ENCODE assay signal across 9 mouse cellular contexts in genomic region chr2:153494293-153494811, GRCm38 (mm10). TPM values are rescaled to one million over a fixed set of nuclear protein-coding genes. Genes with fewer than 3 reads are reported as not detected.
DNase-seq lines count a peak whose midpoint lies in the region; ATAC-seq and TF ChIP-seq lines count a peak whose summit lies in the region.
"Had no signal": no experiment of that assay in that cellular context is flagged by ENCODE, and none has a peak within 500 bp of the region (broad histone marks: within the 10 kb centered on the region; RNA-seq: fewer than 3 reads in every experiment).

No protein-coding gene starts in this region.

- 0 out of 2 replicates have a peak overlapping the region, but pooled peaks have one; percentile 4 for H3K9ac ChIP-seq in lung, embryonic 14.5 days
- H3K9ac ChIP-seq in forebrain, embryonic 15.5 days (replicated peaks) = no peak overlapping the region
- peak overlapping the region; percentile 28; the same call in 1 of the 2 replicates for H3K9ac ChIP-seq in neural tube, embryonic 15.5 days (replicated peaks)

- no peak overlapping the region for H3K4me3 ChIP-seq in lung, embryonic 14.5 days (ENCODE audit: low read depth, low read length)
- H3K4me3 ChIP-seq in forebrain, embryonic 15.5 days = no peak overlapping the region
- H3K4me3 ChIP-seq in limb, embryonic 10.5 days = peak overlapping the region; percentile 22
- H3K4me3 ChIP-seq in neural tube, embryonic 15.5 days (replicated peaks) = no peak overlapping the region

- H3K9me3 ChIP-seq in lung, embryonic 14.5 days (ENCODE audit: low read depth, low read length) = no peaks in the 10 kb centered on the region
- no peaks in the 10 kb centered on the region for H3K9me3 ChIP-seq in forebrain, embryonic 15.5 days
- H3K9me3 ChIP-seq in limb, embryonic 10.5 days (replicated peaks) = no peaks in the 10 kb centered on the region
- no peaks in the 10 kb centered on the region for H3K9me3 ChIP-seq in neural tube, embryonic 15.5 days (replicated peaks)

- peak overlapping the region; percentile 96 for H3K4me2 ChIP-seq in lung, embryonic 14.5 days
- H3K4me2 ChIP-seq in forebrain, embryonic 15.5 days (replicated peaks) = no peak overlapping the region
- peak overlapping the region; percentile 89; the same call in 1 of the 2 replicates for H3K4me2 ChIP-seq in neural tube, embryonic 15.5 days

- peak; percentile 15; the same call in 1 of the 2 replicates for ATAC-seq in lung, embryonic 14.5 days (ENCODE audit: insufficient read depth)
- no peak for ATAC-seq in forebrain, embryonic 15.5 days (replicated peaks)
- no peak for ATAC-seq in neural tube, embryonic 15.5 days (ENCODE audit: low FRiP score)

- H3K27ac ChIP-seq in lung, embryonic 14.5 days (ENCODE audit: low read depth) = peak overlapping the region; percentile 70
- peak overlapping the region; percentile 95 for H3K27ac ChIP-seq in forebrain, embryonic 15.5 days (replicated peaks)
- peak overlapping the region; percentile 74 for H3K27ac ChIP-seq in limb, embryonic 10.5 days
- peak overlapping the region; percentile 97 for H3K27ac ChIP-seq in neural tube, embryonic 15.5 days (replicated peaks)

- 12% methylated on average over 9 of the region's 9 CpGs for WGBS in lung, embryonic 14.5 days
- WGBS in forebrain, embryonic 15.5 days = 23% methylated on average over 9 of the region's 9 CpGs
- 10% methylated on average over 9 of the region's 9 CpGs for WGBS in limb, embryonic 10.5 days
- WGBS in neural tube, embryonic 15.5 days = 25% methylated on average over 9 of the region's 9 CpGs

- peaks cover 18% of the 10 kb centered on the region; the same call in 1 of the 2 replicates for H3K27me3 ChIP-seq in lung, embryonic 14.5 days (ENCODE audit: insufficient read depth, low read length)
- H3K27me3 ChIP-seq in forebrain, embryonic 15.5 days = no peaks in the 10 kb centered on the region
- peaks cover 47% of the 10 kb centered on the region for H3K27me3 ChIP-seq in limb, embryonic 10.5 days (ENCODE audit: low read depth, poor library complexity, severe bottlenecking)
- H3K27me3 ChIP-seq in neural tube, embryonic 15.5 days (replicated peaks) = no peaks in the 10 kb centered on the region

- DNase-seq in lung, embryonic 14.5 days = peak; percentile 42
- no peak for DNase-seq in lung, postnatal 10 days
- DNase-seq in cerebellum, adult 11-12 months = peak; percentile 82
- DNase-seq in limb, embryonic 10.5 days (ENCODE audit: low spot score) = no peak
- DNase-seq in gastrocnemius, postnatal 14 days = no peak
- DNase-seq in gastrocnemius, postnatal 36 days = no peak

- intact Hi-C loops in gastrocnemius, postnatal 14 days (cut with DNase I; ENCODE audit: low total_unique reads) = no loop called here
- intact Hi-C loops in gastrocnemius, postnatal 36 days (cut with DNase I) = no loop called here

- TF ChIP-seq CTCF in lung, embryonic 14.5 days (IDR thresholded peaks at IDR 0.05; ENCODE audit: low read depth) = no peak

- no peaks in the 10 kb centered on the region for H3K36me3 ChIP-seq in lung, embryonic 14.5 days (ENCODE audit: insufficient read depth)
- no peaks in the 10 kb centered on the region for H3K36me3 ChIP-seq in forebrain, embryonic 15.5 days
- H3K36me3 ChIP-seq in limb, embryonic 10.5 days = no peaks in the 10 kb centered on the region
- no peaks in the 10 kb centered on the region for H3K36me3 ChIP-seq in neural tube, embryonic 15.5 days

- peaks cover 30% of the 10 kb centered on the region for H3K4me1 ChIP-seq in lung, embryonic 14.5 days (ENCODE audit: insufficient read depth)
- H3K4me1 ChIP-seq in forebrain, embryonic 15.5 days = peaks cover 68% of the 10 kb centered on the region
- peaks cover 62% of the 10 kb centered on the region for H3K4me1 ChIP-seq in limb, embryonic 10.5 days
- peaks cover 63% of the 10 kb centered on the region for H3K4me1 ChIP-seq in neural tube, embryonic 15.5 days

RNA-seq across cellular contexts. Expression of gene 4930404H24Rik, which starts 1.8 kb away (rescaled TPM):
- not detected in 2 replicates for polyA plus RNA-seq in lung, embryonic 14.5 days (2014; fragmentation: Nextera tagmentation; extraction: Ambion mirVana)
- polyA plus RNA-seq in forebrain, embryonic 15.5 days (2015; fragmentation: Nextera tagmentation; extraction: Ambion mirVana) = not detected in 2 replicates
- polyA plus RNA-seq in limb, embryonic 10.5 days (2016; fragmentation: Nextera tagmentation; extraction: Ambion mirVana) = not detected in 2 replicates
- polyA plus RNA-seq in neural tube, embryonic 15.5 days (2015; fragmentation: Nextera tagmentation; extraction: Ambion mirVana) = not detected in 2 replicates
- total RNA-seq in gastrocnemius, postnatal 14 days (2021) = not detected
- not detected for total RNA-seq in gastrocnemius, postnatal 36 days (2021)
- total RNA-seq: left cerebral cortex, postnatal 25 days had no signal

RNA-seq across cellular contexts. Expression of gene Nol4l, which starts 35.4 kb away (rescaled TPM):
- 13.6 and 13.9 TPM in 2 replicates for polyA plus RNA-seq in lung, embryonic 14.5 days (2014; fragmentation: Nextera tagmentation; extraction: Ambion mirVana)
- polyA plus RNA-seq in forebrain, embryonic 15.5 days (2015; fragmentation: Nextera tagmentation; extraction: Ambion mirVana) = 44.1 and 44.8 TPM in 2 replicates
- 15.8 and 17.2 TPM in 2 replicates for polyA plus RNA-seq in limb, embryonic 10.5 days (2016; fragmentation: Nextera tagmentation; extraction: Ambion mirVana)
- 31.4 and 36.1 TPM in 2 replicates for polyA plus RNA-seq in neural tube, embryonic 15.5 days (2015; fragmentation: Nextera tagmentation; extraction: Ambion mirVana)
- total RNA-seq in gastrocnemius, postnatal 14 days (2021) = 1 to 10 TPM; 3.0 to 3.3 TPM
- total RNA-seq in gastrocnemius, postnatal 36 days (2021) = 1 to 10 TPM in 1 of 2 experiments, under 1 TPM in 1; 0.94 to 1.0 TPM

Comparison
In these comparisons a context has a peak if more than half of its experiments do, and no peak if none do; other contexts are left out.
1. DNase-seq: peak in lung, embryonic 14.5 days (single experiment) and cerebellum, adult 11-12 months (single experiment); none in lung, postnatal 10 days (single experiment), limb, embryonic 10.5 days (single experiment), gastrocnemius, postnatal 14 days (single experiment) and gastrocnemius, postnatal 36 days (0 of 2).
2. Peak in every context shown above with its lines, with median percentiles within 50 percentile points of each other: H3K27ac ChIP-seq.